Mouse (Mus musculus): Measurements from ENCODE around the gene Acta2. TPM values are rescaled to one million over a fixed set of nuclear protein-coding genes. Genes with fewer than 3 reads are reported as not detected.

Acta2 gene
- polyA plus RNA-seq, 1 experiment from 2014 or later: 1,110 TPM

Other genes with a start within 250 kb of the Acta2 start
- not detected in 2 replicates for gene Lipk, start 247.3 kb downstream of the Acta2 start, polyA plus RNA-seq (2015; fragmentation: Nextera tagmentation; extraction: Ambion mirVana)
- not detected in 2 replicates for gene Lipn, start 188.2 kb downstream of the Acta2 start, polyA plus RNA-seq (2015; fragmentation: Nextera tagmentation; extraction: Ambion mirVana)
- not detected in 2 replicates for gene Lipm, start 154.7 kb downstream of the Acta2 start, polyA plus RNA-seq (2015; fragmentation: Nextera tagmentation; extraction: Ambion mirVana)
- gene Ankrd22, start 89.5 kb downstream of the Acta2 start, polyA plus RNA-seq (2015; fragmentation: Nextera tagmentation; extraction: Ambion mirVana): 0.05 TPM in 1 of 2 replicates, not detected in the other
- gene Stambpl1, start 63.4 kb downstream of the Acta2 start, polyA plus RNA-seq (2015; fragmentation: Nextera tagmentation; extraction: Ambion mirVana): 5.5 and 6.4 TPM in 2 replicates
- 2.6 and 2.8 TPM in 2 replicates for gene Fas, start 35.1 kb upstream of the Acta2 start, polyA plus RNA-seq (2015; fragmentation: Nextera tagmentation; extraction: Ambion mirVana)
- 5.1 and 5.7 TPM in 2 replicates for gene Ch25h, start 219.6 kb upstream of the Acta2 start, polyA plus RNA-seq (2015; fragmentation: Nextera tagmentation; extraction: Ambion mirVana)

All from heart, embryonic 13.5 days (tissue).